Mouse (Mus musculus): ENCODE measurements around the gene Naa16.
A peak's percentile ranks its signal among the peaks of the same experiment; 100 is the strongest.
"Not testable (repeated sequence)": the region's sequence is repeated elsewhere in the genome, so short reads cannot be mapped to it uniquely, and the experiment has no call there.

The Naa16 gene

GRCm38 (mm10) chr14:79390265-79390926, at the start of gene Naa16:
Gene Naa16 (minus strand): TSS chr14:79390778.
- peak; percentile 79 for DNase-seq (ENCODE audit: low spot score)

GRCm38 (mm10) chr14:79434068-79434467, 43.5 kb upstream of the Naa16 start:
- DNase-seq (ENCODE audit: low spot score): no peak

- DNase-seq (ENCODE audit: low spot score): not testable (repeated sequence)
Measured at GRCm38 (mm10) chr14:79426730-79427365, 36.3 kb upstream of the Naa16 start.

- DNase-seq (ENCODE audit: low spot score): peak; percentile 79
Measured at GRCm38 (mm10) chr14:79425979-79426729, 35.6 kb upstream of the Naa16 start, which contains the start of gene Kbtbd7. Gene Kbtbd7 (plus strand): TSS chr14:79426511.

- DNase-seq (ENCODE audit: low spot score): no peak
Measured at GRCm38 (mm10) chr14:79420083-79420685, 29.6 kb upstream of the Naa16 start.

GRCm38 (mm10) chr14:79413121-79413520, 22.5 kb upstream of the Naa16 start:
- no peak for DNase-seq (ENCODE audit: low spot score)

- no peak for DNase-seq (ENCODE audit: low spot score)
Measured at GRCm38 (mm10) chr14:79410662-79411061, 20.1 kb upstream of the Naa16 start.

- no peak for DNase-seq (ENCODE audit: low spot score)
Measured at GRCm38 (mm10) chr14:79409278-79409830, 18.8 kb upstream of the Naa16 start.

- DNase-seq (ENCODE audit: low spot score): no peak
Measured at GRCm38 (mm10) chr14:79407641-79408040, 17.1 kb upstream of the Naa16 start.

- no peak for DNase-seq (ENCODE audit: low spot score)
Measured at GRCm38 (mm10) chr14:79397321-79398122, 6.9 kb upstream of the Naa16 start, which contains the start of gene Mtrf1. Gene Mtrf1 (plus strand): TSS chr14:79397772.

GRCm38 (mm10) chr14:79394564-79394963, 4.0 kb upstream of the Naa16 start:
- no peak for DNase-seq (ENCODE audit: low spot score)

- DNase-seq (ENCODE audit: low spot score): no peak
Measured at GRCm38 (mm10) chr14:79393289-79393688, 2.7 kb upstream of the Naa16 start.

- DNase-seq (ENCODE audit: low spot score): no peak
Measured at GRCm38 (mm10) chr14:79389438-79390264, 927 bp downstream of the Naa16 start.

GRCm38 (mm10) chr14:79388304-79388703, 2.3 kb downstream of the Naa16 start:
- no peak for DNase-seq (ENCODE audit: low spot score)

GRCm38 (mm10) chr14:79383120-79383519, 7.5 kb downstream of the Naa16 start:
- DNase-seq (ENCODE audit: low spot score): no peak

- no peak for DNase-seq (ENCODE audit: low spot score)
Measured at GRCm38 (mm10) chr14:79377041-79377440, 13.5 kb downstream of the Naa16 start.

GRCm38 (mm10) chr14:79358055-79358454, 32.5 kb downstream of the Naa16 start:
- DNase-seq (ENCODE audit: low spot score): no peak

GRCm38 (mm10) chr14:79346384-79346783, 44.2 kb downstream of the Naa16 start:
- no peak for DNase-seq (ENCODE audit: low spot score)

GRCm38 (mm10) chr14:79335613-79336012, 55.0 kb downstream of the Naa16 start:
- no peak for DNase-seq (ENCODE audit: low spot score)

GRCm38 (mm10) chr14:79331936-79332335, 58.6 kb downstream of the Naa16 start:
- DNase-seq (ENCODE audit: low spot score): no peak
